Mouse (Mus musculus): Measurements from ENCODE around the gene Cers5. TPM values are rescaled to one million over a fixed set of nuclear protein-coding genes. Genes with fewer than 3 reads are reported as not detected.

The Cers5 gene
- polyA plus RNA-seq, 1 experiment from 2014 or later, result 59.6 TPM

- Histone ChIP-seq H3K4me1 (peaks cover 30% of the 10 kb centered on the region), H3K4me2 (replicated peaks) (no peak overlapping the region), H3K36me3 (no peaks in the 10 kb centered on the region; the same call in 1 of the 2 replicates), H3K9me3 (no peaks in the 10 kb centered on the region), H3K4me3 (no peak overlapping the region), H3K9ac (replicated peaks) (no peak overlapping the region), H3K27ac (replicated peaks) (no peak overlapping the region), H3K27me3 (no peaks in the 10 kb centered on the region)
- 97% methylated on average over 4 of the region's 4 CpGs for WGBS
- ATAC-seq (ENCODE audit: low FRiP score, low read depth), result no peak
Measured at GRCm38 (mm10) chr15:99805673-99806072, 33.0 kb upstream of the Cers5 start.

DNA sequence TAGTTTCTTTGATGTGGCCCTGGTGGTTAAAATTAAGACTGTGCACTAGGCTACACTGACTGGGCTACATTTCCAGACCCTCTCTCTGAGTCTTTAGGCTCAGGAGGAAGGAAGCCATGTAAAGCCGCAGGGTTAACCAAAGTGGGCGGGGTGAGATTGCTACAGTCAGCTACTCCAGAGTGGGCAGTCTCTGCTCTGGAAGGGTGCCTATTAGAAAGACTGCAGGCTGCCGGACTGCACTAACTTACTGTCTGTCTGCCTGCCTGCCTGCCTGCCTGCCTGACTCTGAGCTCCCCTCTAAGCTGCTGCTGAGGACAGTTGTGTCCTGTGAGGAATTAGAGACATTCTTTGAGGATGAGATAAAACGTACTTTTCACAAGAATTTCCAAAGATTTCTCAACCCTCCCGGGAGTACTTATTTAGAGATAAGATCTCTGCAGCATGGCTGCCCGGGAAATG lies 30.5 kb upstream of the Cers5 start:
- Histone ChIP-seq H3K36me3 (no peaks in the 10 kb centered on the region; the same call in 1 of the 2 replicates), H3K4me3 (no peak overlapping the region), H3K27ac (replicated peaks) (no peak overlapping the region), H3K9me3 (no peaks in the 10 kb centered on the region), H3K4me1 (peaks cover 24% of the 10 kb centered on the region), H3K4me2 (replicated peaks) (no peak overlapping the region), H3K27me3 (no peaks in the 10 kb centered on the region), H3K9ac (replicated peaks) (no peak overlapping the region)
- WGBS, result 42% methylated on average over 6 of the region's 6 CpGs
- no peak for ATAC-seq (ENCODE audit: low FRiP score, low read depth)

GRCm38 (mm10) chr15:99801885-99802572 lies 29.3 kb upstream of the Cers5 start:
- Histone ChIP-seq H3K9me3 (no peaks in the 10 kb centered on the region), H3K36me3 (no peaks in the 10 kb centered on the region; the same call in 1 of the 2 replicates), H3K27me3 (no peaks in the 10 kb centered on the region), H3K4me2 (replicated peaks) (no peak overlapping the region), H3K27ac (replicated peaks) (no peak overlapping the region), H3K4me1 (peaks cover 13% of the 10 kb centered on the region), H3K4me3 (no peak overlapping the region), H3K9ac (replicated peaks) (no peak overlapping the region)
- 59% methylated on average over 24 of the region's 24 CpGs for WGBS
- ATAC-seq (ENCODE audit: low FRiP score, low read depth), result no peak

- no peak overlapping the region for H3K9ac ChIP-seq (replicated peaks)
- H3K36me3 ChIP-seq, result no peaks in the 10 kb centered on the region
- 81% methylated on average over 6 of the region's 6 CpGs for WGBS
- H3K4me2 ChIP-seq (replicated peaks), result no peak overlapping the region
- H3K27me3 ChIP-seq, result no peaks in the 10 kb centered on the region
- H3K4me1 ChIP-seq, result peaks cover 9% of the 10 kb centered on the region; the same call in 1 of the 2 replicates
- no peak overlapping the region for H3K27ac ChIP-seq (replicated peaks)
- H3K9me3 ChIP-seq, result no peaks in the 10 kb centered on the region
- H3K4me3 ChIP-seq, result no peak overlapping the region
- ATAC-seq (ENCODE audit: low FRiP score, low read depth), result no peak
Measured at GRCm38 (mm10) chr15:99799706-99800105, 27.0 kb upstream of the Cers5 start.

DNA sequence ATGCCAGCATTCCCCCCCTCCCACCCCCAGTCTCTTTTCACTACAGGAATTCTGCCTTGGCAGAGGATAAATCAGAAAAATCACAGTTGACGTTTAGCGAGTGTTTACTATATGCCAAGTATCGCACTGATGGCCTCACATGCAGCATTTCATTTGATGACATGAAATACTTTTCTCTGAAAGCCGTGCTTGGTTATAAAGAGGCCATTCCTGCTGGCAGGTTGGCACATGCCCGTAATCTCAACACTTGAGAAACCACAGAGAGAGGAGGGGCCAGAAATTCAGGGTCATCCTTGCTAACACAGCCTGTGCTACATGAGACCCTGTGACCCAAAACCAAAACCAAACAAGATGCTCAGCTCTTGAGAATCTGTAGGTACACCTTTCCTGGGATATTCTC lies 25.2 kb upstream of the Cers5 start:
- Histone ChIP-seq H3K9me3 (no peaks in the 10 kb centered on the region), H3K9ac (replicated peaks) (no peak overlapping the region), H3K27me3 (no peaks in the 10 kb centered on the region), H3K36me3 (no peaks in the 10 kb centered on the region), H3K4me3 (no peak overlapping the region), H3K4me2 (replicated peaks) (no peak overlapping the region), H3K4me1 (peaks cover under 1% of the 10 kb centered on the region; the same call in 1 of the 2 replicates), H3K27ac (replicated peaks) (no peak overlapping the region)
- no peak for ATAC-seq (ENCODE audit: low FRiP score, low read depth)
- 95% methylated on average over 5 of the region's 5 CpGs for WGBS

DNA sequence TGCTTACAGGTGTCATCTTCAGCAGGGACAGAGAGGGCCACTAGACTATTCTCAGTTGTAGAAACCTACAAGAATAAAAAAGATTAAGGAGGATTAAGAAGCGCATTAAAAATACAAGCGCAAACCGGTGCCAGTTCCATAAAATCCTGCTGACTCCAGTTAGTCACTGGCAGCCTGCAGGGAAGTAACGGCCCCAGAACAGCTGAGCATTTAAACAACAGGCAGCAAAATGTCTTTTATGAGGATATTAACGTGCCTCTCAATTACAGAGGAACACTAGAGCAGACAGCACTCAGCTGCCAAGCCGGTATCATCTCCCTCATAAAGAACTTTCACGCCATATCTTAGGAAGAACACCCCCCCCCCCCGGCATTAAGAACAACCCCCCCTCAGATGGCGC lies 24.1 kb upstream of the Cers5 start:
- H3K4me1 ChIP-seq, result no peaks in the 10 kb centered on the region; the same call in 1 of the 2 replicates

GRCm38 (mm10) chr15:99796066-99796465 lies 23.4 kb upstream of the Cers5 start:
- Histone ChIP-seq H3K27ac (replicated peaks) (no peak overlapping the region), H3K9ac (replicated peaks) (no peak overlapping the region), H3K4me3 (no peak overlapping the region), H3K36me3 (no peaks in the 10 kb centered on the region), H3K4me2 (replicated peaks) (no peak overlapping the region), H3K4me1 (no peaks in the 10 kb centered on the region; the same call in 1 of the 2 replicates), H3K9me3 (no peaks in the 10 kb centered on the region), H3K27me3 (no peaks in the 10 kb centered on the region)
- 85% methylated on average over 3 of the region's 3 CpGs for WGBS
- no peak for ATAC-seq (ENCODE audit: low FRiP score, low read depth)

More for the DNA sequence above, 24.1 kb upstream of the Cers5 start:
- Histone ChIP-seq H3K27me3 (no peaks in the 10 kb centered on the region), H3K4me3 (no peak overlapping the region), H3K9ac (replicated peaks) (no peak overlapping the region), H3K36me3 (no peaks in the 10 kb centered on the region), H3K9me3 (no peaks in the 10 kb centered on the region), H3K27ac (replicated peaks) (no peak overlapping the region), H3K4me2 (replicated peaks) (no peak overlapping the region)
- ATAC-seq (ENCODE audit: low FRiP score, low read depth), result no peak
- WGBS, result 74% methylated on average over 9 of the region's 9 CpGs

- H3K27me3 ChIP-seq, result no peaks in the 10 kb centered on the region
- no peak for ATAC-seq (ENCODE audit: low FRiP score, low read depth)
- no peaks in the 10 kb centered on the region for H3K9me3 ChIP-seq
- no peaks in the 10 kb centered on the region for H3K36me3 ChIP-seq
- no peak overlapping the region for H3K4me3 ChIP-seq
- H3K9ac ChIP-seq (replicated peaks), result no peak overlapping the region
- peaks cover 3% of the 10 kb centered on the region; the same call in 1 of the 2 replicates for H3K4me1 ChIP-seq
- 92% methylated on average over 16 of the region's 16 CpGs for WGBS
- no peak overlapping the region for H3K4me2 ChIP-seq (replicated peaks)
- H3K27ac ChIP-seq (replicated peaks), result no peak overlapping the region
Measured at GRCm38 (mm10) chr15:99792221-99792815, 19.6 kb upstream of the Cers5 start.

DNA sequence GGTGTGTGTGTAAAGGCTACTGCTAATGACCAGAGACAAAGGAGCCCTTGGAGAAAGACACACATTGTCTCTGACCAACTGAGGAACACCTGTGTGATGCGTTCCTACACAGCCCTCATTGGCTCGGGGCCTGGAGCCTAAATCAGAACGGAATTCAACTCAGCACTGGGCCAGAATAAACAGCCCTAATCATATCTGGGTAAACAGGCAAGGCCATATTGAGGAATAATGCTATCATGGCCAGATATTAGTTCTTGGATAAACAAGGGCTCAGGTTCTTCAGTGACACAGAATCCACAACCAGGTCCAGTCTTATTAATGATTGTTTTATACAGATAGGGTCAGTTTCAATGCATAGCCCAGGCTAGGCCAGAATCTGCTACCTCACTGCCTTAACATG lies 18.3 kb upstream of the Cers5 start:
- Histone ChIP-seq H3K4me2 (replicated peaks) (no peak overlapping the region), H3K27me3 (no peaks in the 10 kb centered on the region), H3K4me3 (no peak overlapping the region), H3K36me3 (no peaks in the 10 kb centered on the region), H3K9ac (replicated peaks) (no peak overlapping the region), H3K4me1 (peaks cover 3% of the 10 kb centered on the region; the same call in 1 of the 2 replicates), H3K9me3 (no peaks in the 10 kb centered on the region), H3K27ac (replicated peaks) (no peak overlapping the region)
- no peak for ATAC-seq (ENCODE audit: low FRiP score, low read depth)
- WGBS, result 85% methylated on average over 3 of the region's 3 CpGs

GRCm38 (mm10) chr15:99790464-99790863 lies 17.8 kb upstream of the Cers5 start:
- H3K36me3 ChIP-seq, result no peaks in the 10 kb centered on the region
- peaks cover 3% of the 10 kb centered on the region; the same call in 1 of the 2 replicates for H3K4me1 ChIP-seq
- H3K4me2 ChIP-seq (replicated peaks), result no peak overlapping the region
- no peaks in the 10 kb centered on the region for H3K27me3 ChIP-seq
- H3K9me3 ChIP-seq, result no peaks in the 10 kb centered on the region
- no peak overlapping the region for H3K9ac ChIP-seq (replicated peaks)
- ATAC-seq (ENCODE audit: low FRiP score, low read depth), result no peak
- no peak overlapping the region for H3K27ac ChIP-seq (replicated peaks)
- WGBS, result 90% methylated on average over 6 of the region's 6 CpGs
- no peak overlapping the region for H3K4me3 ChIP-seq

DNA sequence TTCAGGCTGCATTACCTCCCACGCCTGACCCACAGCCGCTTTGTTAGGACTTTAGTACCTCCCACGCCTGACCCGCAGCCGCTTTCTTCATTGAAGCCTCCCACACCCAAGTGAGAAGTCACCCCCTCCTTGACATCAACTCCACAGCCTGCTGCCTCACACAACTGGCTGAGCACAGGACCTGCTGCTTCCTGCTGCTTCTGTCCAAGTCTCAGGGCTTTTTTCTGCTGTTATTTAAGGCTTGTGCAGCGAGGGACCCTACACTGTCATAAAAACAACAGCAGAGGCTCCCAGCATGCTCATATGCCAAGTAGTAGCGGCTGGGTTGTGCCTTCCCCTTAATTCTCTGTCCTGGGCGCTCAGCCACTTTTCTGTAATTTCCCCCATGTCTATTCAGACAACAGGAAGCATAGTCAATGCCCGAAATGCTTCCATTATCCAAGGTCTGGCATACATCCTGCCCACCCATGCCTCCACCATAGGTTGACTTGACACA lies 15.0 kb upstream of the Cers5 start:
- Histone ChIP-seq H3K4me2 (replicated peaks) (no peak overlapping the region), H3K9ac (replicated peaks) (no peak overlapping the region), H3K4me3 (no peak overlapping the region), H3K9me3 (no peaks in the 10 kb centered on the region), H3K27me3 (no peaks in the 10 kb centered on the region), H3K4me1 (peaks cover 3% of the 10 kb centered on the region; the same call in 1 of the 2 replicates), H3K27ac (replicated peaks) (no peak overlapping the region), H3K36me3 (no peaks in the 10 kb centered on the region)
- WGBS, result 87% methylated on average over 9 of the region's 9 CpGs
- no peak for ATAC-seq (ENCODE audit: low FRiP score, low read depth)

DNA sequence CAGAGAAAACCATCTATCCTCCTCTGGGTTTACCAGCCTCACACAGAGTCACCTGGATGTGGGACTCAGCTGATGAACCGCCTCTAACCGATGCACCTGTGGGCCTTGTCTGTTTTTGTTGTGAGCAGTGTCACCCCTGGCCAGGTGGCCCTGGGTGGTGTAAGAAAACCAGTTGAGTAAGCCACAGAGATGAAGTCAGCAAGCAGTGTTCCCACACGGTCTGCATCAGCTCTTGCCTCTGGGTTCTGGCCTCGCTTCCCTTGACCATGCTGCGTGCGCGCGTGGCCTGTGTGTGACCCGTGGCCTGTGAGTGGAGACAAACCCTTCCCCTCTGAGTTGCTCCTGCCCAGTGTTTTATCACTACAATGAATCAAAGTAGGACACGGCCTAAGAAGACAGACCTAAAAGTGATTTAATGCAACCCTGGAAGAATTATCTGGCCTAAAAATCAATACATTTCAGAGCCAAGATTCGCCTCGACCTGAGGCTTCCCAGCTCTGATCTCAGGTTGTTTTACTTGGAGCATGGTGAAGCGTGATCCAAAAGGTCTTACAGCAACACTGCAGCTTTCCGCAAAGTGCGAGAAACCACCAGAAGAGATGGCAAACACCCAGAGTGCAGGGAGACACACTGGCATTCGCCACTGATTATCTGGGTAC lies 6.1 kb upstream of the Cers5 start:
- H3K36me3 ChIP-seq, result peaks cover 4% of the 10 kb centered on the region; the same call in 1 of the 2 replicates
- H3K4me2 ChIP-seq (replicated peaks), result no peak overlapping the region
- no peak overlapping the region for H3K9ac ChIP-seq (replicated peaks)
- no peak overlapping the region for H3K4me3 ChIP-seq
- no peaks in the 10 kb centered on the region for H3K4me1 ChIP-seq
- no peak for ATAC-seq (ENCODE audit: low FRiP score, low read depth)
- 0 out of 2 replicates have a peak, but pooled peaks cover 3% of the 10 kb centered on the region for H3K27me3 ChIP-seq
- 95% methylated on average over 16 of the region's 16 CpGs for WGBS
- no peaks in the 10 kb centered on the region for H3K9me3 ChIP-seq
- H3K27ac ChIP-seq (replicated peaks), result no peak overlapping the region
